Mouse (Mus musculus): Measurements from ENCODE around the gene Tap2.

The Tap2 gene

DNA sequence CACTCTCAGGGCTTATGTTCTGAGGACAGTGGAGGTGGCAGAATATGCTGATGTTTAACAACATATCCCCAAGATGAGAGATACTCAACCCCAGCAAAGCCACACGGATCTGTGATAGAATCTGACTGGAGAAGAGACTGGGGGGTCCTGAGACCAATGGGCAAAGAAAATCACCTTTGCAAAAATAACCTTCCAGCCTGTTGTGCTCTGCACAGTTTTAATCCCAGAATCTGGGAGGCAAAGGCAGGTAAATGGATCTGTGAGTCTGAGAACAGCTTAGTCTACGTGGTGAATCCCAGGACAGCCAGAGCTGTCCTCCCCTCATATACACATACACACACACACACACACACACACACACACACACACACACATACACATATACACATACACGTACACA is 46.0 kb downstream of the Tap2 start:
- no peak for DNase-seq (ENCODE audit: low read depth, low spot score)

DNA sequence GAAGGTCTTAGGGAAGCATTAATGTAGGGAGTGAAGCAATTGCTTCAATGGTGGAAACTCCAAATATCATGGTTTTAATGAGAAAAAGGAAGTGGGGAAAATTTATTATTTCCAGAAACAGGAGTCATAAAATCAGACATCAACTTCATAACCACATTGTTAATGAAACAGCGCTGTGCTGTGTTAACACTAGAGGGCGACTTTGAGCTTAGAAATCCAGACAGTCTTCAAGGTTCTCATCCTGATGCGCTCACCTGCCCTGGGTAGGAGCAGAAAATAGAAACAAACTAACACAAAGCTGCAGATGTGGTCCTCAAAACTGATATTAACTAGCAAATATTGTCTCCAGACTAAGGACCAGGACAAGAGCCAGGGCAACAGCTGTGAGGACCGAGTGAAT is 46.6 kb downstream of the Tap2 start:
- DNase-seq (ENCODE audit: low read depth, low spot score), result peak; percentile 62

DNA sequence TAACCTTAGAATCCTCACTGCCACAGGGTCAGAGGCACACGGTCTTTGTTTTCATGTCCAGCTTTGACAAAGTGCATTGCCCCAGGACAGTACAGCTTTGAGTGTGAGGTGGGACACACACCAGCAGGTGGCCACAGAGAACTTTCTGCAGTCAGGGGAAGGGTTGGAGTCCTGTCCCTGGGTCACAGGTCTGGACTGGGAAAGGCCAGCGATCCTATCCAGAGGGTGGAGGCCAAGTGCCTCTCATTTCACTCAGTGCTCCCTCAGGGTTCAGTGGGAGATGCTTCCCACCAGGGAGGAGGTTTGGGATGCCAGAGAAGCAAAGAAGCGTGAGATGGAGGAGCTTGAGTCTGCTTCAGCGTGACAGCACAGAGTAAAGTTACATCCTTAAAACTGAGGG is 48.3 kb downstream of the Tap2 start:
- peak; percentile 16 for DNase-seq (ENCODE audit: low read depth, low spot score)

DNA sequence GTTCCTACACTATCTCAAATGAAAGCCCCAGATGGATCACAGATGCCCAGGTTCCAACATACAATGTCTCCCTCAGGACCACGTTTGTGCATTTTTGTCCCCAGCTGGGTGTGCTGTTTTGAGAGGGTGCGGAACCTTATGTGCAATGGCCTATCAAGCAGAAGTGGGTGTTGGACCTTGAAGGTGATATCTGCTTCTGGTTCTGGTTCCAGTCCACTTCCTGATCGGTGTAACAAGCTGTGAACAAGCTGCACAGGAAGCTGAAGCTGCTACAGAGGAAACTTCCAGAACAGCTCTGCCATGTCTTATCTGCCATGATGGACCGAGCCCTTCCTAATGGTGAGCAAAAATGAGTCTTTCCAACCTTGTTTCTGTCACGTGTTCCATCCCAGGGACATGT is 53.2 kb downstream of the Tap2 start:
- DNase-seq (ENCODE audit: low read depth, low spot score), result no peak

DNA sequence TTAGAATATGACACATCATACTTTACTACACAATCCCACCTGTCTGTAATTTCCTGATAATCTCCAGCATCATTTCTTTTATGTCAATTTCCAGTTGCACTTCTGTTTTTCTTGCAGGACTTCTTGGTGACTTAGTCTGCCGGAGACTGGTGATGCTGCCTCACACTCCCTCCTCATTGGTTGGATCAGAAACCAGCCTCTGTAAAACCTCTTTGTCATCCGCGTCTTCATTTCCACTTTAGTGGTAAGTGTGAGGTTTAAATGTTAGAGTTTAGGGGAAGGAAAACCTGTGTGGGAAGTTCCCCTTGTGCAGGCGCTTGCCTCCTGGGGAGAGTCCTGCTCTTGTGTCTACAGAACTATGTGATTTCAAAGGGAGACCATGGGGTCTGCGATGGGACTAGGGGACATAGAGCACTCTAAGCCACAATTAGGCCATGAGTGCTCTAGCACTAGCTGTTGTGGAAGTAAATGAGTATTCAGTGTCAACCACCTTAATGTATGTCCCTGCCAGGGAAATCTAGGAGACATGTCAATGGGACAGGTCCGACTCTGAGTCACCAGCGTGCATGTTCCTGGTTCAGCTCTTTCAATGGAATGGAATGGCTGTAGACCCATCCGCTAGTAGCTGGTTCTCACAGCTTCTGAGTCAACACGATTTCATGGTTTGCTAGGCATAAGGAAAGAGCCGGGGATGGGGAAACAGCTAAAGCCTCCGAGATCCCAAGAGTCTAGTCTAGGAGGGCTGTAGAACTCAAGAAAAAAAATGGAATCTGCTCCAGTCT is 54.5 kb downstream of the Tap2 start, which contains the start of gene H2-Ab1:
TSS of gene H2-Ab1 (plus strand) at position 96 of the 782 bp plus-strand sequence.
- DNase-seq (ENCODE audit: low read depth, low spot score), result peak; percentile 49

DNA sequence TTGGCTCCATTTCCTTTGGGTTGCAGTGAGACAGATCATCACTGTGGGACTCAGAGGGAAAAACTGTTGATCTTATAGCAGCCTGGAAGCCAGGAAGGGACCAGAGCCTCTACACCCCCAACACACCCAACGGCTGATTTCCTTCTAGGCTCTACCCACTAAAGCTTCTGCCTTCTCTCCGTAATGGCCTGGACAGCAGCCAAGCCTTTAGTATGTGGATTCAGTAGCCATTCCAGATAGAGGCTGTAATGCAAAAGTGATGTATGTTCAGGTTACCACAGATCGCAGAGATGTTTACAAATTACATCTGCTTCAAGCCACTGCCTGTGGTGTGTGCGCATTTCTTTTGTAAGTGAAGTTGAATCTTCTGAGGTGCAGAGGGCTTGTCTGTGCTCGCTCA is 57.2 kb downstream of the Tap2 start:
- no peak for DNase-seq (ENCODE audit: low read depth, low spot score)

DNA sequence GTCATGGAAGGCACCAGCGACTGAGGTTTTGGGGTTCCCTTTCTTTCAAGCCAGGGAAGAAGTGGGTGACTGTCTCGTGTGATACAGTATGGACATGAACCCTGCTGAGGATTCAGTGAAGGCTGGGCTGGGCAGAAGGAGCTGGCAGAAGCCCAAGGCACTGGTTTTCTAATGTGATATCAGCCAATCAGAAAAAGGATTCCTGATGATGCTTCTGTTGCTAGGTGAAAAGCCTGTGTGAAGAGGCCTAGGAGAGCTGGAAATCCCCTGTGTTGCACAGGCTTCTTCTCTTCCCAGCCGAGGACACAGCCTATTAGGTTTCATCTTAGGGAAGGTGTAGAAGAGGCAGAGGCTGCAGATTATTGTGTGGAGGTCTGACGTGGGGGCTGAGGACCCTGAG is 58.2 kb downstream of the Tap2 start:
- DNase-seq (ENCODE audit: low read depth, low spot score), result peak; percentile 68

DNA sequence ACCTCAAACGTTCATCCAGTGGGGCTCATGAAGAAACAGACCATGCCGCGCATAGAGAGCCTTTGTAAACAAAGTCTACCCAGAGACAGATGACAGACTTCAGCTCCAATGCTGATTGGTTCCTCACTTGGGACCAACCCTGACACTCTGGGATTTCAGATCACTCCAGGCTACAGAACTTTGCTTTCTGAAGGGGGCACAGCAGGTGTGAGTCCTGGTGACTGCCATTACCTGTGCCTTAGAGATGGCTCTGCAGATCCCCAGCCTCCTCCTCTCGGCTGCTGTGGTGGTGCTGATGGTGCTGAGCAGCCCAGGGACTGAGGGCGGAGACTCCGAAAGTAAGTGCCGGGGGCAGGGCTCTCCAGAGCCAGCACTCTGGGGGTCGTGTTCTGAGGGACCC is 59.7 kb downstream of the Tap2 start:
- peak; percentile 84 for DNase-seq (ENCODE audit: low read depth, low spot score)

DNA sequence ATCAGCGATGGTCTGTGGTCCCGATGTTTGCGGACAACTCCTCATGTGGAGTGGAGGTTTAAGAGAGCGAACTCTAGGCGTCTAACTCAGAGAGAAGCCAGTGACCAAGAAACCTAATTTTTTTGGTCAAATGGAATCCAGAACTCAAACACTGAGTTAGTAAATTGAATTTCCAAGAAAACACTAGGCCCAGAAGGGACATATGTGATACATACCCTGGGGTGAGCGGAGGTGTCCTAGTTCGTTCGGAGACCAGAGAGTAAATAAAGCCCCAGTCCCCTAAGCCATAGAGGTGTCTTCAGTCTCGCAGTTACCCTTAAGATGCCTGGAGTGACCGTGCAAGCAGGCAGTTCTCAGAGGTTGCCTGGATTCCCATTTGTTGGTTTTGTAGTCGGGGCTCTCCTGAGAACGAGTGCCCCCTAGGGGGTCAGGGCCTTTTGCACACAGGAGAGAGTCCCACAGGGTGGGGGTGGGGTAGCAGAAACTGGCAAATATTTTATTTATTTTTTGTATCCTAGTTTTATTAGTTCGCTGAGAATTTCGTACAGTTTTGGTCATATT is 60.6 kb downstream of the Tap2 start:
- DNase-seq (ENCODE audit: low read depth, low spot score), result peak; percentile 65

DNA sequence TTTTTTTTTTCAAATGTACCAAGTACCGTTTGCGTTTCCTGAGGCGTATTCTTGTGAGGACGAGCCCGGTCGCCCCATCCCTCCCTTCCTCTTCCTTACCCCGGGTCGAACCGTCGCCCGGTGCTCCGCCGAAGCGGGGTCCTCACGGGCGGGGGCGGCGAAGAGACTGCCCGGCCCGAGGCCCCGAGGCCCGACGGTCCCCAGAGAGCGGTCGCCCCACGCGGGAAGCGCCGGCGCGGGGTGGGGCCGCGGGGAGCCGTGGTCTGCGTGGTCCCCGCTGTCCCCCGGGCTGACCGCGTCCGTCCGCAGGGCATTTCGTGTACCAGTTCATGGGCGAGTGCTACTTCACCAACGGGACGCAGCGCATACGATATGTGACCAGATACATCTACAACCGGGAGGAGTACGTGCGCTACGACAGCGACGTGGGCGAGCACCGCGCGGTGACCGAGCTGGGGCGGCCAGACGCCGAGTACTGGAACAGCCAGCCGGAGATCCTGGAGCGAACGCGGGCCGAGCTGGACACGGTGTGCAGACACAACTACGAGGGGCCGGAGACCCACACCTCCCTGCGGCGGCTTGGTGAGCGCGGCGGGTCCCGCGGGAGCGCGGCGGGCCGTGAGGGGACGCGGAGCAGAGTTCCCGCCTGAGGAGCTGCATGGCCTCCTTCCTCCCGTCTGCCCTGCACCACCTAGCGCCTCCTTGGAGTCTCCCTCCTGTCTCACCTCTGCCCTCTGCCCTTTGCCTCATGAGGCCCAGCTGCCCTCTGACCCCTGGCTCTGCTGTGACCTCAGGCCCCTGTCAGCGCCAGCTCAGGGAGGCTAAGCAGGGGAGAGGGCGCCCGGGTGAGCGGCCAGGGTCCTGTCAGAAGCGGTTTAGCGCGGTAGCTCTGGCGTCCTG is 61.4 kb downstream of the Tap2 start:
- peak; percentile 64 for DNase-seq (ENCODE audit: low read depth, low spot score)

Data from ZHBTc4 (cell line).